Mouse (Mus musculus): ENCODE results near the gene Kcnq2.

GRCm38 (mm10) chr2:181136934-181137333 is 1.8 kb upstream of the Kcnq2 start:
- TF ChIP-seq CTCF (IDR thresholded peaks at IDR 0.05; ENCODE audit: insufficient read depth, low read depth, low read length): no peak
- no peak for TF ChIP-seq POLR2A (IDR thresholded peaks at IDR 0.05; ENCODE audit: insufficient read depth, low read depth, low read length)
